Mouse (Mus musculus) spleen, postnatal 14 days (tissue): ENCODE measurements around the gene Borcs7.
"Not testable (repeated sequence)": the region's sequence is repeated elsewhere in the genome, so short reads cannot be mapped to it uniquely, and the experiment has no call there.

Experiments
- DNase-seq, 2 experiments: peaks; one replicate each; pipeline ENCODE4 v3.0.0; 2021 to 2022; ENCODE audit warnings: low spot score in 2 of 2

Gene Borcs7

GRCm38 (mm10) chr19:46710614-46711013 is 20.9 kb downstream of the Borcs7 start:
- no peak for DNase-seq

- no peak for DNase-seq
These were observed 24.5 kb downstream of the Borcs7 start for GRCm38 (mm10) chr19:46714234-46714633.

- no peak for DNase-seq
These were observed 25.3 kb downstream of the Borcs7 start for GRCm38 (mm10) chr19:46715016-46715415.

DNA sequence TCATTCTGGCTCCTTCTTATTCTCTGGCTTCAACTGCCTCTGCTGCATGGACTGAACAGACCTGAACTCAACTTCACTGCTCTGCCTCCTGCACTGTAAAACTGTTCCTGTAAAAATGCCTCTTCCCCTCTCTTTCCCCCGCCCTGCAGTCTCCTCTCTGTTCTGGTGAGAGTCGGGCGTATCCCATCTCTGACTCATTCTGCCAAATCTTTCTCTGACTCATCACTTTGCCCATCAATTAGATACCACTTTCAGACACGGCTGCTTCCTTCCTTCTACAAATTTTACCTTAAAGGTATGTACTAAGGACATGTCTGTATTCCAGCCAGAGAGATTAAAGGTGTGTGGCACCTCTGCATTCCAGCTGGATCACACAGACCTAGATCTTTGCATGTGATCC is 28.4 kb downstream of the Borcs7 start:
- DNase-seq: no peak

- DNase-seq: no peak
These were observed 34.7 kb downstream of the Borcs7 start for GRCm38 (mm10) chr19:46724411-46724810.

GRCm38 (mm10) chr19:46726142-46726541 is 36.4 kb downstream of the Borcs7 start:
- no peak for DNase-seq

GRCm38 (mm10) chr19:46727140-46727736 is 37.5 kb downstream of the Borcs7 start:
- no peak for DNase-seq

DNA sequence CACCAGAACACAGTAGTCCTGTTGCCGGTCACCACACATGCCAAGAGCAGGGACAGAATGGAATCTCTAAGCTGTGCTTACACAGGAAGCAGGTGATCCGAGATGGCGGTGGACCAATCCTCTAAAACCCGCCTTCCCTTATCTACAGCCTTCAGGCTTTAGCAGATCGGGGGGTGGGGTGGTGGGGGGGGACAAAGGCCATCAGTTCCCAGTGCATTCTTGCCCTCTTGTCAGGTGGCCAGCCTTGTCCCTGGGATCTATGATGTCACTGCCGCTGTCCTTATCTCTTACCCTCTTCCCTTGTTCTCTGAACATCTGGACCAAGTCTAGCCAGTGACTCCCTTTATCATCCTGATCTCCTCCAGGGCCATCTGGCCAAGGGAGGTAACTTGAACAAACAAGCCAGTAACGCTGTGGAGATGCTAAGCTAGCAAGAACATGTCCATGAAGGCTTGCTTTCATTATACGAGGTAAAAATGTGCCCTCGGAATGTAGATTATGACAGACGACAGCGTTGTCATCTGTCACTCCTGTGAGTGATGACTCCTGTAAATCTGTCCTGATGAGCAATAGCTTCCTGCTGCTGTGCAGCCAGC is 38.3 kb downstream of the Borcs7 start:
- no peak for DNase-seq

DNA sequence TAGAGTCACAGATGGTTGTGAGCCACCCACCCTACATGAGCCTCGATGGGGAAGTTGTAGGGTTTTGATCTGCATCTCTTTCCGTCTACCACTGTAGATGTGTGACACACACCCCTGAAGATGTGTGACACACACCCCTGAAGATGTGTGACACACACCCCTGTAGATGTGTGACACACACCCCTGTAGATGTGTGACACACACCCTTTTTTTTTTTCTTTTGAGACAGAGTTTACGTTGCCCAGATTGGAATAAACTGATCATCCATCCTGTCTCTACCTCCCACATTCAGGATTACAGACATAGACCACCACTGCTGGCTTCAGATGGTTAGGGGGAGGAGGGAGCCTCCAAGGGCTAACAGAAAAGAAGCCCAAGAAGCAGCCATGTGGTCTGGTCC is 39.2 kb downstream of the Borcs7 start:
- DNase-seq: no peak

- no peak for DNase-seq
These were observed 41.6 kb downstream of the Borcs7 start for GRCm38 (mm10) chr19:46731351-46731750.

GRCm38 (mm10) chr19:46732673-46733072 is 43.0 kb downstream of the Borcs7 start:
- DNase-seq: not testable (repeated sequence)

GRCm38 (mm10) chr19:46733626-46734025 is 43.9 kb downstream of the Borcs7 start:
- no peak for DNase-seq

- DNase-seq: no peak
These were observed 45.5 kb downstream of the Borcs7 start for GRCm38 (mm10) chr19:46735241-46735640.

GRCm38 (mm10) chr19:46737106-46737505 is 47.4 kb downstream of the Borcs7 start:
- no peak for DNase-seq

GRCm38 (mm10) chr19:46740341-46741008 is 50.8 kb downstream of the Borcs7 start:
- DNase-seq: peak in 1 of 2 experiments; percentile 65

DNA sequence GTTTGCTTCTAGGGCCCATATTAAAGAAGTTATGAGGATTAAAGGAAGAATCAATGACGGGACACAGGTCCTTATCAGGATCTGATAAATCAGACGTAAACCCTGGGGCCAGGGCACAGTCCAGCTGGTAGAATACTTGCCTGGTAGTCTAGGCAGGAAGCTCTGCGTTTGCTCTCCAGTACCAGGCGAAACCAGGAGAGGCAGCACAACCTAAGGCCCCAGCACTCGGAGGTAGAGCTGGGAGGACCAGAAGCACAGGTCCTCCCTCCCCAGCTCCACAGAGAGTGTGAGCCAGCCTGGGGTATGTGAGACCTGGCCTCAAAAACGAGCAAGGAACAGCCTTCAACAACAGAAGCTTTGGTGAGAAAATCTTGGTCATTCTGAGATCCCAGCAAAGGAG is 51.9 kb downstream of the Borcs7 start:
- no peak for DNase-seq

GRCm38 (mm10) chr19:46744681-46745080 is 55.0 kb downstream of the Borcs7 start:
- DNase-seq: no peak

DNA sequence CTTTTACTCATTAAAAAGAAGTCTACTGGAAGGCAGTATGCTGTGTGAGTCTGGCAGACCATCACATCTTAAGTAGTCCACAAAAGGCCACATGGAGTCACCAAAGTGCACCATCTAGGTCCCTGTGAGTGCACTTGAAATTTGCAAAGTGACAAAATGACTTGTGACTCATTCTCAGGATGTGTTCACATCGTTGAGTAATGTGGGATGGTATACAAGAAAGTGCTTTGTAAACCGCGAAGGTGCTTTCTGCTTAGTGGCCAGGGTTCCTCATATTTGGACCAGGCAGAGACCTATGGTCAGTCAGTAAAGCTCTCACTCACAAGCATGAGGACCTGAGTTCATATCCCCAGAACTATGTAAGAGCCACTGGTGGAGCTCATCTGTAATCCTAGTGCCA is 58.1 kb downstream of the Borcs7 start:
- no peak for DNase-seq

DNA sequence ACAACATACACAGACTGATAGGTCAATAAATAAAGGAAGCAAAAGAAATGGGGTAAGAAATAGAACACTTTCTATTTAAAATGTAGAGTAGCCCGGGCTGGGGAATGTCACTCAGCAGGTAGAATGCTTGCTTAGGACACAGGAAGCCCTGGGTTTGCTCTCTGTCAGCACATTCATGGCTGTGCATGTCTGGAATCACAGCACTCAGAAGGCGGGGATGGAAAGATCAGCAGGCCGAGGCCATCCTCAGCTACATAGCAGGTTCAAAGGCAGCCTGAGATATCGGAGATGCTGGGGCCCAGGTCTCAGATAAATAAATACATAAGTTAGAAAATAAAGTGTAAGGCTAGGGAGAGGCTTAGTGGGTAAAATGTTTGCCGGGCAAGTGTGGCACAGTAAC is 62.5 kb downstream of the Borcs7 start:
- DNase-seq: no peak
